Mouse (Mus musculus) hindbrain, embryonic 11.5 days (tissue): ENCODE measurements around the gene Spin1. TPM values are rescaled to one million over a fixed set of nuclear protein-coding genes. Genes with fewer than 3 reads are reported as not detected.
"Not testable (repeated sequence)": the region's sequence is repeated elsewhere in the genome, so short reads cannot be mapped to it uniquely, and the experiment has no call there.

Source experiments
- ATAC-seq: fragments of 200-750 bp; cut with Nextera tagmentation; 2 replicates; pipeline ENCODE4 v1.8.0; 2017; ENCODE audit warnings: mild to moderate bottlenecking, moderate TSS enrichment, moderate library complexity; ENCODE audit not compliant: low FRiP score
- DNase-seq: peaks from one replicate; pipeline ENCODE4 v3.0.0-alpha.2; 2015; ENCODE audit warnings: low spot score
- H3K27ac ChIP-seq: fragments of 300-500 bp; sonication (generic); 2 replicates; pipeline ENCODE4 v1.5.1; 2014; ENCODE audit warnings: mild to moderate bottlenecking, low read depth, low read length
- H3K27me3 ChIP-seq: fragments of 300-500 bp; sonication (generic); 2 replicates; pipeline ENCODE4 v1.6.1; 2014; ENCODE audit warnings: mild to moderate bottlenecking, low read length, moderate library complexity, mixed read lengths; ENCODE audit not compliant: control insufficient read depth, insufficient read depth
- H3K36me3 ChIP-seq: fragments of 300-500 bp; sonication (generic); 2 replicates; pipeline ENCODE4 v1.6.1; 2014; ENCODE audit warnings: mild to moderate bottlenecking, low read length, moderate library complexity, mixed read lengths; ENCODE audit not compliant: control insufficient read depth, insufficient read depth
- H3K4me1 ChIP-seq: fragments of 300-500 bp; sonication (generic); replicated peaks from 2 replicates; pipeline ENCODE4 v1.6.1; 2014; ENCODE audit warnings: low read length, mixed read lengths; ENCODE audit not compliant: control insufficient read depth, insufficient read depth
- H3K4me2 ChIP-seq: fragments of 300-500 bp; sonication (generic); replicated peaks from 2 replicates; pipeline ENCODE4 v1.6.1; 2014; ENCODE audit warnings: mild to moderate bottlenecking, low read depth, low read length
- H3K4me3 ChIP-seq: fragments of 300-500 bp; sonication (generic); 2 replicates; pipeline ENCODE4 v1.5.1; 2014; ENCODE audit warnings: low read depth, low read length
- H3K9ac ChIP-seq: fragments of 300-500 bp; sonication (generic); 2 replicates; pipeline ENCODE4 v1.6.1; 2014; ENCODE audit warnings: low read depth, low read length
- H3K9me3 ChIP-seq: fragments of 300-500 bp; sonication (generic); 2 replicates; pipeline ENCODE4 v1.6.1; 2016; ENCODE audit warnings: low read length; ENCODE audit not compliant: control insufficient read depth
- WGBS: fragments of 180-500 bp; shearing (Covaris S2); extraction: QIAGEN DNeasy Blood & Tissue Kit; methylation state at CpG from one replicate; pipeline ENCODE4 v1.1.7; 2014; 5-methylcytosine and 5-hydroxymethylcytosine counted together
- polyA plus RNA-seq: library from polyadenylated mRNA; unstranded; fragments of >200 nt; fragmentation: Nextera tagmentation; extraction: Ambion mirVana; gene quantifications from 2 replicates; pipeline ENCODE4 v1.2.1, GENCODE M21; 2014

The Spin1 gene
- polyA plus RNA-seq, 1 experiment from 2014 or later: 102 TPM

GRCm38 (mm10) chr13:51072917-51073843, 27.5 kb upstream of the Spin1 start:
- DNase-seq: no peak

DNA sequence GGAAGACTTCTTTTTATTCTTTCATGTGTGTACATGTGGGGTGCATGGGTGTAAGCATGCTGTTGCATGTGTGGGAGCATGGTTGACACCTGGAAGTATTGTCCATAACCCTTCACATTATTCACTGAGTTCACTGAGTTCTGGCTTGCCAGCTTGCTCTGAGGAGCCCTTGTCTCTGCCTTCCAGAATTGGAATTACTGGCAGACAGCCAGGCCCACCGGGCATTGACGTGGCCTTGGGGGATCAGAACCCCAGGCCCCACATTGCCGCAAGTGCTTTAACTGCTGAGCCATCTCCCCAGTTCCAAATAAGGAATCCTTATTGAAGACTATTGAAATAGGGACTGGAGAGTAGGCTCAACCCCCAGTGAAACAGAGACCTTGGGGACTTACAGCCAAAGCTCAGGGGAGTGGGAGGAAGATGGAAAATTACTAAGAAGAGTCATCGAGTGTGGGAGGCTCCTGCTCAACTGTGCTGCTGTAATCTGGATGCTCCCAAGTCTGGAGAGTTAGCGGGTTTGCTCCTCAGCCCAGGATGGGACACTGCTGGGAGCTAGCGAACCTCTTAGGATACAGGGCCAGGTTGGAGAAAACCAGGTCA, 26.5 kb upstream of the Spin1 start:
- Histone ChIP-seq H3K4me1 (no peaks in the 10 kb centered on the region), H3K27ac (no peak overlapping the region), H3K36me3 (no peaks in the 10 kb centered on the region), H3K9ac (no peak overlapping the region), H3K4me2 (no peak overlapping the region), H3K4me3 (no peak overlapping the region), H3K9me3 (no peaks in the 10 kb centered on the region), H3K27me3 (no peaks in the 10 kb centered on the region)
- ATAC-seq: no peak
- 88% methylated on average over 6 of the region's 6 CpGs for WGBS
- DNase-seq: no peak

More at GRCm38 (mm10) chr13:51072917-51073843, 27.5 kb upstream of the Spin1 start:
- Histone ChIP-seq H3K27ac (no peak overlapping the region), H3K9me3 (no peaks in the 10 kb centered on the region), H3K4me2 (no peak overlapping the region), H3K36me3 (no peaks in the 10 kb centered on the region), H3K27me3 (no peaks in the 10 kb centered on the region), H3K4me3 (no peak overlapping the region), H3K4me1 (no peaks in the 10 kb centered on the region), H3K9ac (no peak overlapping the region)
- WGBS: 92% methylated on average over 16 of the region's 16 CpGs
- no peak for ATAC-seq

DNA sequence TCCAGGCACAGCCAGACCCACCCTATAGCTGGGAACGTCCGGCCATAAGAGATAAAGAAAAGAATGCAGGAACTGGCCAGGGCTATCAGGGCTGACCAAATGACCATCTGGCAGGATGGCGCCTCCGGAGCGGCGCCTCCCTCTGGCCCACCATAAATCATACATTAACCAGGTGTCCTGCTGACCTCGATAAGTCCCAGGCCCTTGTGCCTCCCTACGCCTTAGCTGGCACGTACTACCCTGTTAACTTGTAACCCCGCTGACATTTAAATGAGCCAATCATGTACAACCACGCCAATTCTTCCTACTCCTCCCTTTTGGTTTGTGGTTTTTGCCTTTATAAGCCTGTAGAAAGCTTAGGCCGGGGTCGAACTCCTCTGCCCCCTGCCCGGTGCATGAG, 24.5 kb upstream of the Spin1 start:
- 97% methylated on average over 14 of the region's 14 CpGs for WGBS
- not testable (repeated sequence) for ATAC-seq, H3K9ac ChIP-seq, DNase-seq, H3K36me3 ChIP-seq, H3K9me3 ChIP-seq, H3K4me2 ChIP-seq, H3K27me3 ChIP-seq, H3K4me3 ChIP-seq, H3K4me1 ChIP-seq, H3K27ac ChIP-seq

- not testable (repeated sequence) for H3K27ac ChIP-seq, DNase-seq, ATAC-seq, H3K9ac ChIP-seq, H3K4me3 ChIP-seq, H3K4me1 ChIP-seq, H3K9me3 ChIP-seq, H3K36me3 ChIP-seq, H3K4me2 ChIP-seq, H3K27me3 ChIP-seq
- 84% methylated on average over 1 of the region's 1 CpGs for WGBS
These were observed 22.1 kb upstream of the Spin1 start for GRCm38 (mm10) chr13:51078586-51078985.

- Histone ChIP-seq H3K4me2 (no peak overlapping the region), H3K27me3 (no peaks in the 10 kb centered on the region), H3K36me3 (no peaks in the 10 kb centered on the region), H3K4me1 (no peaks in the 10 kb centered on the region), H3K4me3 (no peak overlapping the region), H3K9ac (no peak overlapping the region), H3K27ac (no peak overlapping the region), H3K9me3 (no peaks in the 10 kb centered on the region)
- 91% methylated on average over 2 of the region's 2 CpGs for WGBS
- DNase-seq (no peak), ATAC-seq (no peak)
These were observed 19.9 kb upstream of the Spin1 start for GRCm38 (mm10) chr13:51080801-51081200.

GRCm38 (mm10) chr13:51084241-51084640, 16.4 kb upstream of the Spin1 start:
- H3K9me3 ChIP-seq: no peaks in the 10 kb centered on the region
- DNase-seq: no peak
- H3K4me1 ChIP-seq: no peaks in the 10 kb centered on the region
- ATAC-seq: no peak
- H3K4me2 ChIP-seq: no peak overlapping the region
- H3K4me3 ChIP-seq: no peak overlapping the region
- H3K9ac ChIP-seq: no peak overlapping the region
- H3K36me3 ChIP-seq: no peaks in the 10 kb centered on the region
- no peak overlapping the region for H3K27ac ChIP-seq
- no peaks in the 10 kb centered on the region for H3K27me3 ChIP-seq

- Histone ChIP-seq H3K36me3 (no peaks in the 10 kb centered on the region), H3K4me1 (no peaks in the 10 kb centered on the region), H3K27ac (no peak overlapping the region), H3K4me3 (no peak overlapping the region), H3K9ac (no peak overlapping the region), H3K9me3 (no peaks in the 10 kb centered on the region), H3K4me2 (no peak overlapping the region), H3K27me3 (no peaks in the 10 kb centered on the region)
- WGBS: 92% methylated on average over 11 of the region's 11 CpGs
- DNase-seq: no peak
- ATAC-seq: no peak
These were observed 14.7 kb upstream of the Spin1 start for GRCm38 (mm10) chr13:51085941-51086340.

DNA sequence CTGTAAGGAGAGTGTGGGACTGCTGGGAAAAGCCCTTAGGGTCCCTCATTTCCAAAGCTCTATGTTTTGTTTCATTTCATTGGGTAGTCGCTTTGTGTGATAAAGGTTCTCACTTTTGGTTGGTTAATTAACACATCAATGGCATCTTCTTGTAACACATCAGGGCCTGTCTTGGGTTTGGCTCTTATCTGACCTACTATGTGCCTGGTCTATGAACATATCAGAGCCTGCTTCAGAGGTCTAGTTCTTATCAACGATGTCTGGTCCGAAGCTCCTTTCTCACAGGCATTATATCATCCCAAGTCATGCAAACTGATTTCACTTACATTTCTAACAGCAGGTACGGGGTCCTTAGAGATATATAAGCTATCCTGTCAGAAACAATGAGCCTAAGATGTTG, 13.4 kb upstream of the Spin1 start:
- H3K9ac ChIP-seq: no peak overlapping the region
- H3K27ac ChIP-seq: no peak overlapping the region
- no peak overlapping the region for H3K4me2 ChIP-seq
- H3K36me3 ChIP-seq: no peaks in the 10 kb centered on the region
- H3K4me1 ChIP-seq: no peaks in the 10 kb centered on the region
- no peak overlapping the region for H3K4me3 ChIP-seq
- no peaks in the 10 kb centered on the region for H3K27me3 ChIP-seq
- no peaks in the 10 kb centered on the region for H3K9me3 ChIP-seq
- ATAC-seq: no peak
- WGBS: 94% methylated on average over 4 of the region's 4 CpGs
- no peak for DNase-seq

- ATAC-seq (no peak), DNase-seq (no peak)
- no peaks in the 10 kb centered on the region for H3K27me3 ChIP-seq
- H3K9ac ChIP-seq: no peak overlapping the region
- WGBS: 93% methylated on average over 4 of the region's 4 CpGs
- H3K27ac ChIP-seq: no peak overlapping the region
- H3K36me3 ChIP-seq: no peaks in the 10 kb centered on the region
- H3K4me2 ChIP-seq: no peak overlapping the region
- no peaks in the 10 kb centered on the region for H3K4me1 ChIP-seq
- no peaks in the 10 kb centered on the region for H3K9me3 ChIP-seq
- H3K4me3 ChIP-seq: no peak overlapping the region
These were observed 12.5 kb upstream of the Spin1 start for GRCm38 (mm10) chr13:51088207-51088606.
